Mouse (Mus musculus) cerebellum, adult 9-10 months (tissue): Measurements from ENCODE around the gene Gm17334.

Experiments used
- DNase-seq: peaks from one replicate; pipeline ENCODE4 v3.0.0; 2022

Gm17334 gene

GRCm38 (mm10) chr11:53796409-53797151 lies 23.6 kb upstream of the Gm17334 start:
- DNase-seq: no peak

GRCm38 (mm10) chr11:53795813-53796212 lies 22.8 kb upstream of the Gm17334 start:
- no peak for DNase-seq

- DNase-seq: no peak
Measured at GRCm38 (mm10) chr11:53794671-53795557, 21.9 kb upstream of the Gm17334 start.

GRCm38 (mm10) chr11:53794015-53794414 lies 21.0 kb upstream of the Gm17334 start:
- DNase-seq: no peak

- DNase-seq: no peak
Measured at GRCm38 (mm10) chr11:53792986-53793385, 20.0 kb upstream of the Gm17334 start.

GRCm38 (mm10) chr11:53789277-53789676 lies 16.3 kb upstream of the Gm17334 start:
- no peak for DNase-seq

- no peak for DNase-seq
Measured at GRCm38 (mm10) chr11:53788196-53788595, 15.2 kb upstream of the Gm17334 start.

GRCm38 (mm10) chr11:53786058-53787031 lies 13.4 kb upstream of the Gm17334 start:
- peak; percentile 23 for DNase-seq

GRCm38 (mm10) chr11:53785311-53785936 lies 12.4 kb upstream of the Gm17334 start:
- DNase-seq: no peak

- DNase-seq: no peak
Measured at GRCm38 (mm10) chr11:53783288-53783687, 10.3 kb upstream of the Gm17334 start.

- no peak for DNase-seq
Measured at GRCm38 (mm10) chr11:53781964-53782363, 9.0 kb upstream of the Gm17334 start.

GRCm38 (mm10) chr11:53781201-53781775 lies 8.3 kb upstream of the Gm17334 start:
- no peak for DNase-seq

GRCm38 (mm10) chr11:53780262-53780661 lies 7.3 kb upstream of the Gm17334 start:
- no peak for DNase-seq

GRCm38 (mm10) chr11:53779808-53780207 lies 6.8 kb upstream of the Gm17334 start:
- DNase-seq: no peak

- no peak for DNase-seq
Measured at GRCm38 (mm10) chr11:53778455-53778854, 5.5 kb upstream of the Gm17334 start.

GRCm38 (mm10) chr11:53777736-53778135 lies 4.7 kb upstream of the Gm17334 start:
- no peak for DNase-seq

- no peak for DNase-seq
Measured at GRCm38 (mm10) chr11:53774659-53775255, 1.8 kb upstream of the Gm17334 start.

- DNase-seq: no peak
Measured at GRCm38 (mm10) chr11:53773641-53774360, 814 bp upstream of the Gm17334 start.

- no peak for DNase-seq
Measured at GRCm38 (mm10) chr11:53772536-53772935, 451 bp downstream of the Gm17334 start.

- no peak for DNase-seq
Measured at GRCm38 (mm10) chr11:53771001-53771744, 1.8 kb downstream of the Gm17334 start.
